Mouse (Mus musculus) intestine, postnatal 0 days (tissue): Measurements from ENCODE around the gene Arl3. TPM values are rescaled to one million over a fixed set of nuclear protein-coding genes. Genes with fewer than 3 reads are reported as not detected.
"Not testable (repeated sequence)": the region's sequence is repeated elsewhere in the genome, so short reads cannot be mapped to it uniquely, and the experiment has no call there.

ENCODE experiments used
- ATAC-seq: fragments of 200-750 bp; cut with Nextera tagmentation; 2 replicates; pipeline ENCODE4 v1.8.0; 2017; ENCODE audit warnings: mild to moderate bottlenecking, moderate TSS enrichment, moderate library complexity
- H3K27ac ChIP-seq: fragments of 300-500 bp; sonication (generic); 2 replicates; pipeline ENCODE4 v1.5.1; 2014; ENCODE audit warnings: mild to moderate bottlenecking, low read depth, low read length, moderate library complexity
- H3K27me3 ChIP-seq: fragments of 300-500 bp; sonication (generic); replicated peaks from 2 replicates; pipeline ENCODE4 v1.6.1; 2014; ENCODE audit warnings: low read length, mixed read lengths; ENCODE audit not compliant: control insufficient read depth, insufficient read depth
- H3K36me3 ChIP-seq: fragments of 300-500 bp; sonication (generic); 2 replicates; pipeline ENCODE4 v1.6.1; 2014; ENCODE audit warnings: mild to moderate bottlenecking, moderate library complexity; ENCODE audit not compliant: control insufficient read depth, insufficient read depth
- H3K4me1 ChIP-seq: fragments of 300-500 bp; sonication (generic); replicated peaks from 2 replicates; pipeline ENCODE4 v1.6.1; 2014; ENCODE audit warnings: antibody characterized with exemption, low read length, mixed read lengths; ENCODE audit not compliant: control insufficient read depth, insufficient read depth
- H3K4me2 ChIP-seq: fragments of 300-500 bp; sonication (generic); replicated peaks from 2 replicates; pipeline ENCODE4 v1.6.1; 2014; ENCODE audit warnings: low read depth, mild to moderate bottlenecking, moderate library complexity
- H3K4me3 ChIP-seq: fragments of 300-500 bp; sonication (generic); 2 replicates; pipeline ENCODE4 v1.5.1; 2014; ENCODE audit warnings: low read depth, low read length
- H3K9ac ChIP-seq: fragments of 300-500 bp; sonication (generic); 2 replicates; pipeline ENCODE4 v1.6.1; 2014; ENCODE audit warnings: mild to moderate bottlenecking, low read depth, low read length
- H3K9me3 ChIP-seq: fragments of 300-500 bp; sonication (generic); 2 replicates; pipeline ENCODE4 v1.6.1; 2016; ENCODE audit warnings: mixed run types; ENCODE audit not compliant: control insufficient read depth
- CTCF ChIP-seq: sonication (generic); IDR thresholded peaks from 2 replicates; pipeline ENCODE4 v1.5.1; 2016; ENCODE audit warnings: low read depth, mild to moderate bottlenecking, control low read depth, antibody characterized with exemption, moderate library complexity
- WGBS: fragments of 180-500 bp; shearing (Covaris S2); extraction: QIAGEN DNeasy Blood & Tissue Kit; methylation state at CpG from one replicate; pipeline ENCODE4 v1.1.7; 2014; 5-methylcytosine and 5-hydroxymethylcytosine counted together
- polyA plus RNA-seq: library from polyadenylated mRNA; unstranded; fragments of >200 nt; fragmentation: Nextera tagmentation; extraction: Ambion mirVana; gene quantifications from 2 replicates; pipeline ENCODE4 v1.2.1, GENCODE M21; 2015

The Arl3 gene
- polyA plus RNA-seq, 1 experiment from 2014 or later: 21.1 TPM

- no peak for ATAC-seq
- no peak for TF ChIP-seq CTCF
- H3K36me3 ChIP-seq: no peaks in the 10 kb centered on the region
- H3K27ac ChIP-seq: no peak overlapping the region
- H3K27me3 ChIP-seq: no peaks in the 10 kb centered on the region
- H3K4me1 ChIP-seq: no peaks in the 10 kb centered on the region
- no peaks in the 10 kb centered on the region for H3K9me3 ChIP-seq
- H3K4me2 ChIP-seq: peak overlapping the region; percentile 94
- peak overlapping the region; percentile 58; the same call in 1 of the 2 replicates for H3K4me3 ChIP-seq
- 28% methylated on average over 10 of the region's 10 CpGs for WGBS
- no peak overlapping the region for H3K9ac ChIP-seq
These were observed 1.1 kb downstream of the Arl3 start for GRCm38 (mm10) chr19:46571878-46572244.

GRCm38 (mm10) chr19:46571211-46571877, 1.7 kb downstream of the Arl3 start:
- H3K36me3 ChIP-seq, H3K27ac ChIP-seq, H3K4me3 ChIP-seq, H3K27me3 ChIP-seq, H3K9ac ChIP-seq, ATAC-seq, H3K4me1 ChIP-seq, H3K9me3 ChIP-seq: not testable (repeated sequence)
- WGBS: 55% methylated on average over 3 of the region's 3 CpGs
- peak overlapping the region; percentile 94 for H3K4me2 ChIP-seq

- ATAC-seq: no peak
- no peak overlapping the region for H3K9ac ChIP-seq
- H3K27ac ChIP-seq: no peak overlapping the region
- H3K36me3 ChIP-seq: no peaks in the 10 kb centered on the region
- no peak for TF ChIP-seq CTCF
- no peaks in the 10 kb centered on the region for H3K4me1 ChIP-seq
- H3K27me3 ChIP-seq: no peaks in the 10 kb centered on the region
- 78% methylated on average over 14 of the region's 14 CpGs for WGBS
- H3K4me3 ChIP-seq: no peak overlapping the region
- H3K4me2 ChIP-seq: no peak overlapping the region
- no peaks in the 10 kb centered on the region for H3K9me3 ChIP-seq
These were observed 8.9 kb downstream of the Arl3 start for GRCm38 (mm10) chr19:46564043-46564462.

GRCm38 (mm10) chr19:46563603-46564002, 9.4 kb downstream of the Arl3 start:
- H3K4me3 ChIP-seq: no peak overlapping the region
- H3K27ac ChIP-seq: no peak overlapping the region
- no peaks in the 10 kb centered on the region for H3K27me3 ChIP-seq
- no peaks in the 10 kb centered on the region for H3K4me1 ChIP-seq
- 79% methylated on average over 4 of the region's 4 CpGs for WGBS
- no peaks in the 10 kb centered on the region for H3K9me3 ChIP-seq
- no peak overlapping the region for H3K4me2 ChIP-seq
- no peak for ATAC-seq
- no peaks in the 10 kb centered on the region for H3K36me3 ChIP-seq
- TF ChIP-seq CTCF: no peak
- no peak overlapping the region for H3K9ac ChIP-seq

- TF ChIP-seq CTCF: no peak
- Histone ChIP-seq H3K27ac (no peak overlapping the region), H3K36me3 (no peaks in the 10 kb centered on the region), H3K4me3 (no peak overlapping the region), H3K9ac (no peak overlapping the region), H3K4me2 (no peak overlapping the region), H3K27me3 (no peaks in the 10 kb centered on the region), H3K9me3 (no peaks in the 10 kb centered on the region), H3K4me1 (no peaks in the 10 kb centered on the region)
- no peak for ATAC-seq
- WGBS: 84% methylated on average over 14 of the region's 14 CpGs
These were observed 10.2 kb downstream of the Arl3 start for GRCm38 (mm10) chr19:46562581-46563515.

- H3K9me3 ChIP-seq: no peaks in the 10 kb centered on the region
- TF ChIP-seq CTCF: peak; percentile 87
- H3K4me2 ChIP-seq: no peak overlapping the region
- no peak overlapping the region for H3K9ac ChIP-seq
- H3K36me3 ChIP-seq: no peaks in the 10 kb centered on the region
- WGBS: 13% methylated on average over 1 of the region's 1 CpGs
- no peak overlapping the region for H3K27ac ChIP-seq
- no peaks in the 10 kb centered on the region for H3K4me1 ChIP-seq
- no peaks in the 10 kb centered on the region for H3K27me3 ChIP-seq
- ATAC-seq: no peak
- no peak overlapping the region for H3K4me3 ChIP-seq
These were observed 10.9 kb downstream of the Arl3 start for GRCm38 (mm10) chr19:46562132-46562531.
